Mouse (Mus musculus) stomach, embryonic 14.5 days (tissue): ENCODE data around the gene Trappc2l. TPM values are rescaled to one million over a fixed set of nuclear protein-coding genes. Genes with fewer than 3 reads are reported as not detected.

Experiments used
- ATAC-seq: fragments of 200-750 bp; cut with Nextera tagmentation; 2 replicates; pipeline ENCODE4 v1.8.0; 2017; ENCODE audit warnings: low read depth, moderate TSS enrichment; ENCODE audit not compliant: insufficient number of reproducible peaks, insufficient read depth, low FRiP score
- H3K27ac ChIP-seq: fragments of 300-500 bp; sonication (generic); 2 replicates; pipeline ENCODE4 v1.5.1; 2014; ENCODE audit warnings: mild to moderate bottlenecking, low read length, moderate library complexity, mixed read lengths
- H3K27me3 ChIP-seq: fragments of 300-500 bp; sonication (generic); 2 replicates; pipeline ENCODE4 v1.6.1; 2014; ENCODE audit warnings: low read length, control low read depth, mixed read lengths; ENCODE audit not compliant: control insufficient read depth, insufficient read depth
- H3K36me3 ChIP-seq: fragments of 300-500 bp; sonication (generic); 2 replicates; pipeline ENCODE4 v1.6.1; 2014; ENCODE audit warnings: mild to moderate bottlenecking, control low read depth, low read length, moderate library complexity, mixed read lengths; ENCODE audit not compliant: control insufficient read depth, insufficient read depth
- H3K4me1 ChIP-seq: fragments of 300-500 bp; sonication (generic); 2 replicates; pipeline ENCODE4 v1.6.1; 2014; ENCODE audit warnings: low read length, control low read depth, mixed read lengths; ENCODE audit not compliant: control insufficient read depth, insufficient read depth
- H3K4me2 ChIP-seq: fragments of 300-500 bp; sonication (generic); replicated peaks from 2 replicates; pipeline ENCODE4 v1.6.1; 2014; ENCODE audit warnings: low read depth, low read length, control low read depth
- H3K4me3 ChIP-seq: fragments of 300-500 bp; sonication (generic); 2 replicates; pipeline ENCODE4 v1.5.1; 2014; ENCODE audit warnings: low read depth, low read length, control low read depth
- H3K9ac ChIP-seq: fragments of 300-500 bp; sonication (generic); replicated peaks from 2 replicates; pipeline ENCODE4 v1.6.1; 2014; ENCODE audit warnings: low read depth, mild to moderate bottlenecking, control low read depth, low read length, moderate library complexity, mixed read lengths
- H3K9me3 ChIP-seq: fragments of 300-500 bp; sonication (generic); 2 replicates; pipeline ENCODE4 v1.6.1; 2016; ENCODE audit warnings: low read depth, low read length, control low read depth; ENCODE audit not compliant: control insufficient read depth
- WGBS: fragments of 180-500 bp; shearing (Covaris S2); extraction: QIAGEN DNeasy Blood & Tissue Kit; methylation state at CpG from one replicate; pipeline ENCODE4 v1.1.7; 2014; 5-methylcytosine and 5-hydroxymethylcytosine counted together
- microRNA-seq: library from miRNA; unstranded; fragments of <30 nt; microRNA quantifications from one replicate; pipeline ENCODE4, GENCODE M21; 2016
- polyA plus RNA-seq: library from polyadenylated mRNA; unstranded; fragments of >200 nt; fragmentation: Nextera tagmentation; extraction: Ambion mirVana; gene quantifications from 2 replicates; pipeline ENCODE4 v1.2.1, GENCODE M21; 2014

The Trappc2l gene
- polyA plus RNA-seq, 1 experiment from 2014 or later, result 66.9 TPM

GRCm38 (mm10) chr8:122665667-122666316 lies 54.4 kb downstream of the Trappc2l start:
- ATAC-seq, result no peak
- H3K4me3 ChIP-seq, result no peak overlapping the region
- H3K4me1 ChIP-seq, result peaks cover 33% of the 10 kb centered on the region
- WGBS, result 61% methylated on average over 13 of the region's 14 CpGs
- H3K4me2 ChIP-seq, result no peak overlapping the region
- H3K9me3 ChIP-seq, result no peaks in the 10 kb centered on the region
- no peaks in the 10 kb centered on the region for H3K36me3 ChIP-seq
- H3K27ac ChIP-seq, result peak overlapping the region; percentile 55; the same call in 1 of the 2 replicates
- H3K27me3 ChIP-seq, result no peaks in the 10 kb centered on the region
- no peak overlapping the region for H3K9ac ChIP-seq

Small RNA genes lying within 50 kb of the gene (microRNA-seq; reads per million reads assigned to microRNA genes)
- gene Mir6396, result not detected

Other genes with a start within 250 kb of the Trappc2l start
- gene Zc3h18, start 235.0 kb upstream of the Trappc2l start, polyA plus RNA-seq, result 30.5 and 34.8 TPM in 2 replicates
- 0.36 TPM in 1 of 2 replicates, not detected in the other for gene Il17c, start 189.6 kb upstream of the Trappc2l start, polyA plus RNA-seq
- gene Cyba, start 178.7 kb upstream of the Trappc2l start, polyA plus RNA-seq, result 202 and 217 TPM in 2 replicates
- gene Mvd, start 168.2 kb upstream of the Trappc2l start, polyA plus RNA-seq, result 38.3 and 42.1 TPM in 2 replicates
- gene Snai3, start 150.9 kb upstream of the Trappc2l start, polyA plus RNA-seq, result 0.39 and 0.46 TPM in 2 replicates
- 31.5 and 34.3 TPM in 2 replicates for gene Rnf166, start 135.6 kb upstream of the Trappc2l start, polyA plus RNA-seq
- 46.4 and 54.0 TPM in 2 replicates for gene Ctu2, start 135.5 kb upstream of the Trappc2l start, polyA plus RNA-seq
- 15.6 and 24.2 TPM in 2 replicates for gene Piezo1, start 60.3 kb upstream of the Trappc2l start, polyA plus RNA-seq
- gene Cdt1, start 43.6 kb upstream of the Trappc2l start, polyA plus RNA-seq, result 34.8 and 36.4 TPM in 2 replicates
- gene Aprt, start 34.7 kb upstream of the Trappc2l start, polyA plus RNA-seq, result 394 and 436 TPM in 2 replicates
- 12.6 and 14.6 TPM in 2 replicates for gene Galns, start 177 bp upstream of the Trappc2l start, polyA plus RNA-seq
- not detected in 2 replicates for gene Pabpn1l, start 11.1 kb downstream of the Trappc2l start, polyA plus RNA-seq
- 4.1 and 4.4 TPM in 2 replicates for gene Cbfa2t3, start 87.5 kb downstream of the Trappc2l start, polyA plus RNA-seq
- gene Acsf3, start 163.8 kb downstream of the Trappc2l start, polyA plus RNA-seq, result 15.9 and 20.8 TPM in 2 replicates
- 0.26 and 0.52 TPM in 2 replicates for gene Cdh15, start 236.3 kb downstream of the Trappc2l start, polyA plus RNA-seq